Mouse (Mus musculus) Patski (cell line): ENCODE data around the gene Nmt2. TPM values are rescaled to one million over a fixed set of nuclear protein-coding genes. Genes with fewer than 3 reads are reported as not detected.

Experiments used
- ATAC-seq: fragments of 100-300 bp; one replicate; pipeline ENCODE4 v1.8.0; 2021
- CTCF ChIA-PET: fragments of 350-600 bp; sonication (Branson Sonifier 250); formaldehyde crosslinking; loops from one replicate; lab custom pipeline; 2022; ENCODE audit warnings: inconsistent platforms; lab: Charles Lee
- POLR2A ChIA-PET: fragments of 350-600 bp; sonication (Branson Sonifier 250); formaldehyde crosslinking; loops from one replicate; lab custom pipeline; 2022; ENCODE audit warnings: antibody characterized with exemption, inconsistent platforms; lab: Charles Lee
- DNase-seq: peaks from one replicate; pipeline ENCODE4 v3.0.0-alpha.2; 2011; ENCODE audit warnings: low read depth, low spot score
- H3K27me3 ChIP-seq: fragments of 371-371 bp; one replicate; pipeline ENCODE4 v1.5.1; 2021
- CTCF ChIP-seq: fragments of 100-300 bp; IDR thresholded peaks from one replicate; pipeline ENCODE4 v1.5.1; 2021
- in situ Hi-C: fragments of 300-500 bp; cut with MboI; formaldehyde crosslinking; loops from 3 replicates; pipeline ENCODE4 v1.11.1; 2018; ENCODE audit warnings: low pct_unique_long_range_greater_than_20kb, mixed read lengths
- polyA plus RNA-seq: library from polyadenylated mRNA; unstranded; gene quantifications from one replicate; pipeline ENCODE4 v1.2.3, GENCODE M21; 2021

The Nmt2 gene
- polyA plus RNA-seq, 1 experiment from 2014 or later, result 32.0 TPM

DNA sequence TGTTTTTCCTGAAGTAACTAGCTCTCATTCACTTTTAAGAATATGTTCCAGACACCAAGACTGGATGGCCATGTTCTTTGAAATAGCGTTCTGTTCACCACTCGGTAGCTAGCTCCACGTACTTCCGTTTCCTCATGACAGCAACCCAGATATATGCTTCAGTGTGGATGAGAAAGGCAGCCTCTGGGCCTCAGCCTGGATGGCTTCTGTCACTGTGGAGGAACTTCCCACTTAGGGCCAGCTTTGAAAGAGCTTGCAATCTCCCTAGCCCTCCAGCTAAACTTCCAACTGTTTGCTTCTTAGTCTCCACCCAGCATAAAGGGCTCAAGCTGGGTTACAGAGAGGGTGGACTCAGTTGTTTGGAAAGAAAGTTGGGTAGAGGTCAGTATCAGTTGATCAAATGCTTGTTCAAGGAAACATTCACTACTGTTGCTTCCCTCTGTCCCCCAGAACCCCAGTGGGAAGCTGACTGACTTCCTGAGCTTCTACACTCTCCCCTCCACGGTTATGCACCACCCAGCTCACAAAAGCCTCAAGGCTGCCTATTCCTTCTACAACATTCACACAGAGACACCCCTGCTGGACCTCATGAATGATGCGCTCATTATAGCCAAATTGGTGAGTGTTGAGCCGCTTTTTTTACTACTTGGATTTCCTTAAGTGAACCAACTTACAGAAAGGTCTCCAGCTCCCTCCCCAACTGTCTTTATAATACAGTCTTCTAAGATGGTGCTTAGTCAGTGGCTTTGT lies 40.5 kb downstream of the Nmt2 start:
- POLR2A ChIA-PET, result no interaction called here
- DNase-seq, result no peak
- CTCF ChIA-PET, result interaction anchor here (0.9 to 1.1 kb wide), 2 partner anchors 13 to 89 kb away, joined by 3 read pairs; no protein-coding TSS in a partner anchor
- in situ Hi-C loops, result no loop called here
- no peaks in the 10 kb centered on the region for H3K27me3 ChIP-seq
- no peak for ATAC-seq
- TF ChIP-seq CTCF, result no peak

DNA sequence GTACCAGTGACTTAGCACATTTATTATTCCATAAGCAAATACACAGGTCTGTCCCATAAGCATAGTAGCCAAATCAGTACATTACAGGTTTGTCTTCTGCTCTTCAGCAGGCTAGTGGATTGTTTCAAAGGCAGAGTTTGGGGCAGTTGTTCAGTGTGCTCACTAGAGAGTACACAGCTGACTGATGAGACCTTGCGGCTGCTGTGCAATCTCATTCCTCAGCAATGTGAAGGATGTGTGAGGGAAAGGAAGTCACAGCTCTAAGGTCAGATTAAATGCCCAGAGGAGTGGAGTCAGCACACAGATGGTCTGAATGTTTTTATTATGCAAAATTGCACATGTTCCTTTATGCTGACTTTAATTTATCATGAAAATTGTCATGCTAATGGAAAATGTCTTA lies 42.5 kb downstream of the Nmt2 start:
- H3K27me3 ChIP-seq, result no peaks in the 10 kb centered on the region
- ChIA-PET POLR2A (no interaction called here), CTCF (interaction anchor here (0.6 to 1.1 kb wide), 4 partner anchors 12 to 41 kb away, joined by 3 read pairs; no protein-coding TSS in a partner anchor)
- in situ Hi-C loops, result no loop called here
- DNase-seq (no peak), ATAC-seq (no peak)
- TF ChIP-seq CTCF, result no peak

DNA sequence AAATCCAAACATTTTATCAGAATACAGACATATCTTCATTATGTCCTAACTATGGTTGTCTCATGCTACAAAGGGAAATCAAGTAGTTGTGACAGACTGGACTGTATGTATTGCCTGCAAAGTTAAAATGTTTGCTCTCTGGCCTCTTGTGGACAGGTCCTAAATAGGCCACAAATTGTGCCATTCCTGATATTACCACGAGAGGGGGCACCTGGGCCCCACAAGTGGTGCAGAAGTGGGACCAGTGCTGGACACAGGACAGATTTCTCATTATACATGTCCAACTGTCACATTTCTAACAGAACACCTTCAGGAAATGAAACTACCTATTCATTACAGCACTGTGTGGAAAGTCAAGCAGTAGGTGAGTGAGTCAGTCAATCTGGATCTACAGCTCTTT lies 43.3 kb downstream of the Nmt2 start:
- CTCF ChIA-PET, result interaction anchor here (0.6 to 1.1 kb wide), 5 partner anchors 12 to 42 kb away, joined by 3 to 4 read pairs (median 3); no protein-coding TSS in a partner anchor
- H3K27me3 ChIP-seq, result no peaks in the 10 kb centered on the region
- POLR2A ChIA-PET, result no interaction called here
- TF ChIP-seq CTCF, result peak; percentile 93
- peak; percentile 9 for DNase-seq
- in situ Hi-C loops, result no loop called here
- ATAC-seq, result peak; percentile 83

DNA sequence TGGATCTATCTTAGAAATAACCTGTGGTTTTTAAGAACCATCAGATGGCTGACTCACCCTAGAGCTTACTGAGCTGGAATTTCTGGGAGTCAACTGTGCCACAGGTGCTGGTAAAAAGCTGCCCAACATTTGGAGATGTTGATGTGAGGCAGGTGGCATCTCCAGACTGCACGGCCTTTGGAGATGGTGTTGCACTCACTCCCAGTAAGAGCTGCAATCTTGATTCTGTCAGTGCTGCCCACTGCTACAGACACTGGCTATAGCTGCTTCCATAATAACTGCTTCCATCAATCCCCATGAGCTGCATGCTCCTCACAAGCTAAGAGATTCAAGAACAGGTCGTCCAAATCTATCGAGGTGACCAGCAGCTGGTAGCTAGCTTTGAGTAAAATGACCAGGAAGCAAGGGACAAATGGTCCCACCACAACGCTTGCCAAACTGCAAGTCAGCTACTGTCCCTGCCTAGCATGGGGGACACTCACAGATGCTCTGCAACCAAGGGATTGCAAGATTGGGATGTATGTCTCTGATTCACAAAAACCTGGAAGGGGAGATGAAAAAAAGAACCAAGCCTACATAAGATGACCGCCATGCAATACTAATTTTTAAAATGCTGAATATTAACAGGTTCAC lies 47.2 kb downstream of the Nmt2 start:
- ChIA-PET POLR2A (no interaction called here), CTCF (interaction anchor here (0.8 to 1.5 kb wide), 3 partner anchors 8 to 17 kb away, joined by 3 read pairs; no protein-coding TSS in a partner anchor)
- ATAC-seq, result no peak
- DNase-seq, result no peak
- no peak for TF ChIP-seq CTCF
- no peaks in the 10 kb centered on the region for H3K27me3 ChIP-seq
- in situ Hi-C loops, result no loop called here

DNA sequence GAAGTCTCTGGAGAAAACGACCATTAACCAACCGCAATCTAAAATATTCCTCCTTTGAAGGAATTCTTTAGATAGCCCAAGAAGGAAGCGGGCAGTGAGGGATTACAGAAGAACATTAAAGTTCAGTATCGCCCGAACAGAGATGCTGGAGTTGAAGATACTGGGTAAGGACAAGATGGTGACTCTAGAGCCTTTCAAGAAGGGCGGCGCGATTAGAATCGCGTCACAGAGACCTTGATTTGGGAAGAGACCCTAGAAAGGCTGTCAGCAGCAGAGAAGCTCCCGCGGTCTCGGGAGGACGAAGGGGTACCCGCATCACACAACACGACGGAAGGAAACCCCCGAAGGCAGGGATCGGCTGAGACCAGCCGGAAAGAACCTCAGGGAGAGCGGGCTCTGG lies 48.0 kb downstream of the Nmt2 start:
- no peak for TF ChIP-seq CTCF
- in situ Hi-C loops, result no loop called here
- POLR2A ChIA-PET, result interaction anchor here (0.6 kb wide), 1 partner anchor 52 kb away, joined by 3 read pairs; no protein-coding TSS in a partner anchor
- H3K27me3 ChIP-seq, result no peaks in the 10 kb centered on the region
- CTCF ChIA-PET, result interaction anchor here (1.5 kb wide), 1 partner anchor 9 kb away, joined by 3 read pairs; no protein-coding TSS in a partner anchor
- ATAC-seq, result no peak
- DNase-seq, result no peak

DNA sequence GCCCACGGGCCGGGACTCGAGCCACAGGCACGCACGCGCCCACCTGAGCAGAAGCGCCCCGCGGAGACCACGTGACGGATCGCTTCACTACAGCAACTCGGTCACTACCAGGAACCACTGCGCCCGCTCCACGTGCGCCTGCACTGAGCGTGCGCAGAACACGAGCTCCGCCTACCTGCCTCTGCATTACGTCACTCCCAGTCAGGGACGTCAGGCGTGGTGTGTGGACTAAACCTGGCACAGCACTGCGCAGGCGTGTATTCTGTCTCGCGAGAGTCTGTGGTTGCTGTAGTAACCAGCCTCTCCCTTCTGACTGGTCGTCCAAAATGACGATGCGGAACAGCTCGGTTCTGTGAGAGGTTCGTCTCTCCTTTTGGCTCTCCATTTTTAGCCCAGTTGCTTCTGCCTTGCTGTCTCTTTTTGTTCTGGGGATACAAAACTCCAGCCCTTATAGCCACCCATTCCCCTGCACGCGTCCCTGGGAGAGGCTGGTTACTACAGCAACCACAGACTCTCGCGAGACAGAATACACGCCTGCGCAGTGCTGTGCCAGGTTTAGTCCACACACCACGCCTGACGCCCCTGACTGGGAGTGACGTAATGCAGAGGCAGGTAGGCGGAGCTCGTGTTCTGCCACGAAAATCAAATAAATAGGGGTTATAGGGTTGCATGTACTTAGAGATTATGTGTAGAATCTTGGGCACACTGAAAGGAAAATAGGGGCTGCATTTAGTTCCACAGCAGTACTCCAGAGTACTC lies 48.7 kb downstream of the Nmt2 start, which contains the start of gene Rpp38:
Rpp38 (minus strand) TSS at position 160 of the 759 bp plus-strand sequence.
- in situ Hi-C loops, result no loop called here
- no peak for TF ChIP-seq CTCF
- no peaks in the 10 kb centered on the region for H3K27me3 ChIP-seq
- POLR2A ChIA-PET, result interaction anchor here (0.6 kb wide), 1 partner anchor 53 kb away, joined by 3 read pairs; no protein-coding TSS in a partner anchor
- DNase-seq, result peak; percentile 85
- ATAC-seq, result peak; percentile 87
- CTCF ChIA-PET, result interaction anchor here (1.5 kb wide), 1 partner anchor 10 kb away, joined by 3 read pairs; no protein-coding TSS in a partner anchor

DNA sequence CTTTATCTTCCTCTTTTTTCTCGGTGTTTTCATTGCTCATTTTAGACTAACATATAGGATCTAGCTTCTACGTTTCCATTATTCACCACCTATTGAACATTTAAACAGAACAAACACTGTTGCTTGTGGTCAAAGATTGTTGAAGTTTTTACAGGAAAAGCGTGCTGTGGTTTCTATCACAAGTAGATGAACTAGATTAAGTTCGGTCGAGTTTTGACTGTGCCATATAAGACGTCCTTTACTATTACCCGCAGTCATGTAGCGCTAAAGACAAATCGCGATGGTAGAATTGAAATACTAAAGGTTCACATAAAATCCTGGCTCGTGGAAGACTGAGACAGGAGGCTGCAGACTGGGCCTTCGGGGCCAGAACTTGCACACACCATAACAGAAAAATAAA lies 49.7 kb downstream of the Nmt2 start:
- POLR2A ChIA-PET, result interaction anchor here (0.6 kb wide), 1 partner anchor 102 kb away, joined by 3 read pairs; no protein-coding TSS in a partner anchor
- ATAC-seq, result no peak
- in situ Hi-C loops, result no loop called here
- TF ChIP-seq CTCF, result no peak
- no peaks in the 10 kb centered on the region for H3K27me3 ChIP-seq
- CTCF ChIA-PET, result no interaction called here
- no peak for DNase-seq

DNA sequence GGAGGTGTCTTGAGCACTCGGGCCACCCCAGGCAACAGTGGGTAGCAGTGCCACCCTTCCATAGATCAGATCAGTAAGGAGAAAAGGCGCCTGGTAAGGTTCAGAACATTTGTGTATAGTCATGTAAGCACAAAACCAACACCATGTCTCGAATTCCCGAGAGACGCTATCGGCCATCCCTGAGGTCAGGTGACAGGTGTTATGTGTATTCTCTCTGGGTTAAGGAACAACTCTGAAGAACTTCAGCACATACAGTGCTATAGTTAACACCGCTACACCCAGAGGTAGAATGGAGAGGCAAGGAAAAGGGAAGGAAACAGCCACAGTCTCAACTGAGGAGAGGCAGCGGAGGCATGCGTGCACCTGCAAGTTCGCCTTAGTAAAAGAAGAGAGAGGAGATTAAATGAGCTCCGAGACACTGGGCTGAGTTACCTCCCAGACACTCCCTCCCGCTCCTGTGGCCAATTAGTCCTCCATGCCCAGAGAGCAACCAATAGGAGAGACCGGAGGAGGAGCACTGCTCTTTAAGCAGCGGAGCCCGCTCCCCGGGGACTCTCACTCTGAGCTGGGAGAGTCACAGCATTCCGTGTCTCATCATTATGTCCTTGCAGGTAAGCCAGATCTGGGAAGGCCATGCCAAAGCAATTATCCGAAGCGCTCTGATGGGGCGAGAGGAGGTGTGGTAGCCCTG lies 51.7 kb downstream of the Nmt2 start, which contains the start of gene Acbd7:
Acbd7 (plus strand) TSS at position 558 of the 691 bp plus-strand sequence.
- no peak for TF ChIP-seq CTCF
- peak; percentile 78 for ATAC-seq
- CTCF ChIA-PET, result interaction anchor here (0.8 kb wide), 1 partner anchor 49 kb away, joined by 4 read pairs; no protein-coding TSS in a partner anchor

DNA sequence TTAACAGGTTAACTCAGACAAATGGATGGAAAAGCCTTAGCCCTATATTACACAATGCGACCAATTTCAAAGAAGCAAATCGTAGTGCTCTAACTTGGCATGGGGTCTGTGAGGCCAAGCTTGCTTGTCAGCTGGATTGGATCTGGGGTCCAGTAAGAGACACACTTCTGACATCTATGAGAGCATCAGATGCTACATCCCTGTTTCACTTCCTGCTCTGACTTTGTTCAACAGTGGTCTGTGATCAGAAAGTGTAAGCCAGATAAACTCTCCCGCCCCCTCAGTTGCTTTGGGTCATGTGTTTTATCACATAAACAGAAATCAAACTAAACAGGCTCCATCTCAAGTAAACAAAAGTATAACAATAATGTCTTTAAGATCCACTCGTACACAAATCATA lies 64.4 kb downstream of the Nmt2 start:
- in situ Hi-C loops, result loop anchor here (5.0 to 10.0 kb wide), 2 partner anchors 64 to 446 kb away; no protein-coding TSS in a partner anchor
- ATAC-seq, result no peak
- ChIA-PET POLR2A (no interaction called here), CTCF (interaction anchor here (0.9 to 1.8 kb wide), 4 partner anchors 40 to 434 kb away, joined by 3 to 12 read pairs (median 4); no protein-coding TSS in a partner anchor)
- DNase-seq, result no peak
- TF ChIP-seq CTCF, result no peak
- H3K27me3 ChIP-seq, result peaks cover 64% of the 10 kb centered on the region

More for the DNA sequence above, 51.7 kb downstream of the Nmt2 start, which contains the start of gene Acbd7:
- no peaks in the 10 kb centered on the region for H3K27me3 ChIP-seq
- POLR2A ChIA-PET, result no interaction called here
- in situ Hi-C loops, result no loop called here
- DNase-seq, result no peak
